Mouse (Mus musculus): ENCODE measurements at regions not wholly inside any gene's neighbourhood (a gene's known extent, or its start where the extent isn't known, plus 50 kb on each side); places are given as distances from the start of the nearest gene placed in this dataset.

DNA sequence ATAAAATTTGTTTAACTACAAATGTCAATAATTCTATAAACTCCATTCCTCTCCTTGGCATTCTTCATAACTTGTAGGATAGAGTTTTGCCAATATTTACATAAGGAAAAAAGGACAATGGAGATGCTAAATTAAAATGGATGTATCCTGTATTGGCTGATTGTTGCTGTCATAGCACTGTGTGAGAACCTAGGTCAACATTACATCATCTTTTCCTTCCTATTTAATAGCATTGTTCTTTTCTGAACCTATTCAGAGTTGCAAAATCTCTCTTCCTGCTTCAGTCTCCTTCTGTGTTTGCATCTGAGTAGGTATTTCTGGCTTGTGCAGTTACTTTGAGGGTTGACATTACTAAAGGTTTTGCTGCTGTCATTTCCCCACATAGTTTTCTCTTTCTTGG, 228.6 kb upstream of the Gk2 start:
- no peaks in the 10 kb centered on the region; the same call in 1 of the 2 replicates for H3K9me3 ChIP-seq (ENCODE audit: control insufficient read depth, low read length)
- no peak for ATAC-seq
- no peak overlapping the region for H3K27ac ChIP-seq (ENCODE audit: low read length)
- H3K4me3 ChIP-seq (replicated peaks; ENCODE audit: low read length): no peak overlapping the region
- H3K27me3 ChIP-seq (replicated peaks; ENCODE audit: control insufficient read depth, insufficient read depth, low read length): no peaks in the 10 kb centered on the region
- no peak overlapping the region for H3K4me2 ChIP-seq (ENCODE audit: low read length)
- no peaks in the 10 kb centered on the region for H3K4me1 ChIP-seq (replicated peaks; ENCODE audit: control insufficient read depth, insufficient read depth, low read length)
- no peak overlapping the region for H3K9ac ChIP-seq (replicated peaks; ENCODE audit: low read depth, low read length)
- H3K36me3 ChIP-seq (ENCODE audit: control insufficient read depth, insufficient read depth): no peaks in the 10 kb centered on the region

GRCm38 (mm10) chr5:97684592-97685258, 227.9 kb upstream of the Gk2 start:
- H3K36me3 ChIP-seq (ENCODE audit: control insufficient read depth, insufficient read depth): no peaks in the 10 kb centered on the region
- 81% methylated on average over 4 of the region's 4 CpGs for WGBS
- H3K27me3 ChIP-seq (replicated peaks; ENCODE audit: control insufficient read depth, insufficient read depth, low read length): no peaks in the 10 kb centered on the region

GRCm38 (mm10) chr5:97669726-97670125, 212.9 kb upstream of the Gk2 start:
- H3K4me1 ChIP-seq (replicated peaks; ENCODE audit: control insufficient read depth, insufficient read depth, low read length): no peaks in the 10 kb centered on the region
- H3K27me3 ChIP-seq (replicated peaks; ENCODE audit: control insufficient read depth, insufficient read depth, low read length): no peaks in the 10 kb centered on the region
- no peak overlapping the region for H3K4me2 ChIP-seq (ENCODE audit: low read length)
- no peaks in the 10 kb centered on the region for H3K36me3 ChIP-seq (ENCODE audit: control insufficient read depth, insufficient read depth)
- no peaks in the 10 kb centered on the region for H3K9me3 ChIP-seq (ENCODE audit: control insufficient read depth, low read length)
- H3K9ac ChIP-seq (replicated peaks; ENCODE audit: low read depth, low read length): no peak overlapping the region
- WGBS: 37% methylated on average over 3 of the region's 3 CpGs
- no peak overlapping the region for H3K27ac ChIP-seq (ENCODE audit: low read length)
- no peak overlapping the region for H3K4me3 ChIP-seq (replicated peaks; ENCODE audit: low read length)
- ATAC-seq: peak; percentile 54

More at GRCm38 (mm10) chr5:97684592-97685258, 227.9 kb upstream of the Gk2 start:
- Histone ChIP-seq H3K4me2 (ENCODE audit: low read length) (no peak overlapping the region), H3K9me3 (ENCODE audit: control insufficient read depth, low read length) (no peaks in the 10 kb centered on the region), H3K27ac (ENCODE audit: low read length) (no peak overlapping the region), H3K4me3 (replicated peaks; ENCODE audit: low read length) (no peak overlapping the region), H3K9ac (replicated peaks; ENCODE audit: low read depth, low read length) (no peak overlapping the region), H3K4me1 (replicated peaks; ENCODE audit: control insufficient read depth, insufficient read depth, low read length) (no peaks in the 10 kb centered on the region)
- no peak for ATAC-seq

DNA sequence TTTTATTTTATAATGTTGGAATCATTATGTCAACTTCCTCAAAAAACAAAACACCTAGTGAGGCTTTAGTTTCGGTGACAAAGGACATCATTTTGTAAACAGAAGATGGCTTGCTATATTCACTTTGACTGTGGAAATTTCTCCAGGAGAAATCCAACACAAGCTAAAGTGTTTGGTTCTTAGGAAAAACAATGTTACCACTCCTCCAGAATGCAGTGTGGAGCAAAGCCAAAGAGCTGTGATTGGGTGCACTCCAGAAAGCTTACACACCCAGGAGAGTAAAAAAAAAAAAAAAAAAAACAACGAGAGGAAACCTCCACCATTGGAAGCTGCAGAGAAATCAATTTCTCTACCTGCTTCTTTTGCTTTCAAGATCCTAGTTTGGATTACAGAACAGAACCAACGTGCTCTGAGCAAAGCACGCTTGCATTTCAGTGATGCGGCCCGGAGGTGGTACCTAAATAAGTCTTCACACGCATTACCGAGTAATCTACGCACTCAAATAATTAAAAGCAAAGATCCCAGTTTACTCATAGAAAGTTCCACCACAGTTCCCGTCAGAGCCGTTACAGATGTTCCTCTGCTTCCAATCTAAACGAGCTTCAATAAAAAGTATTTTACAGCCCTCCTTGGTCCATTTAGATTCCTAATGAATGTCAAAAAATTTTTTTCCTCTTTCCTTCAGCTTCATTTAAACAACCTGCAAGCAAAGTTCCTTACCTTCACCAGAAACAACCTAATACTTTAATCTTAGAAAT, 199.5 kb upstream of the Gk2 start:
- ATAC-seq: no peak
- no peaks in the 10 kb centered on the region for H3K36me3 ChIP-seq (ENCODE audit: control insufficient read depth, insufficient read depth)
- 76% methylated on average over 12 of the region's 12 CpGs for WGBS
- H3K27ac ChIP-seq (ENCODE audit: low read length): no peak overlapping the region
- no peak overlapping the region for H3K4me2 ChIP-seq (ENCODE audit: low read length)
- H3K4me3 ChIP-seq (replicated peaks; ENCODE audit: low read length): no peak overlapping the region
- H3K27me3 ChIP-seq (replicated peaks; ENCODE audit: control insufficient read depth, insufficient read depth, low read length): no peaks in the 10 kb centered on the region
- H3K4me1 ChIP-seq (replicated peaks; ENCODE audit: control insufficient read depth, insufficient read depth, low read length): peaks cover 11% of the 10 kb centered on the region
- H3K9me3 ChIP-seq (ENCODE audit: control insufficient read depth, low read length): no peaks in the 10 kb centered on the region
- H3K9ac ChIP-seq (replicated peaks; ENCODE audit: low read depth, low read length): no peak overlapping the region

GRCm38 (mm10) chr5:97655266-97655665, 198.4 kb upstream of the Gk2 start:
- 45% methylated on average over 6 of the region's 6 CpGs for WGBS
- H3K36me3 ChIP-seq (ENCODE audit: control insufficient read depth, insufficient read depth): no peaks in the 10 kb centered on the region

DNA sequence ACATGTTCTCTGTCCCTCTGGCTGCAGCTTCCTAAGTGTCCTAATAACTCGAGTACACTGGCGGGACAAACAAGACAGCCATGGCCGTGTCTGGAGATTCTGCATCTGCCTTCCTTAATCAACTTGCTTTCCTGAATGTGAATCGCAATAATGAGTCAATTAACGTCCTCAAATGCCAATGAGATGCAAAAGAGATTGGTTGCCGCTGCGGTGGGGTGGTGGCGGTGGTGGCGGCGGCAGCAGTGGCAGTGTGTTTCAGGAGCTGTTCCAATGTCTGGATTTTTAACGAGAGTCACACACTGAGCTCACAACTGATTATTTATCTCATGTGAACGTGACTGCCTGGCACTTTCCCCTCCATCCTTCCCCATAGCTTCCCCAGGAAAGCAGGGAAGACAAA, 197.6 kb upstream of the Gk2 start:
- H3K4me2 ChIP-seq (ENCODE audit: low read length): peak overlapping the region; percentile 37
- no peaks in the 10 kb centered on the region for H3K36me3 ChIP-seq (ENCODE audit: control insufficient read depth, insufficient read depth)
- H3K9me3 ChIP-seq (ENCODE audit: control insufficient read depth, low read length): no peaks in the 10 kb centered on the region
- ATAC-seq: peak; percentile 96
- peak overlapping the region; percentile 75 for H3K27ac ChIP-seq (ENCODE audit: low read length)
- H3K4me1 ChIP-seq (replicated peaks; ENCODE audit: control insufficient read depth, insufficient read depth, low read length): peaks cover 11% of the 10 kb centered on the region
- no peak overlapping the region for H3K9ac ChIP-seq (replicated peaks; ENCODE audit: low read depth, low read length)
- H3K4me3 ChIP-seq (replicated peaks; ENCODE audit: low read length): no peak overlapping the region; the same call in 1 of the 2 replicates
- H3K27me3 ChIP-seq (replicated peaks; ENCODE audit: control insufficient read depth, insufficient read depth, low read length): no peaks in the 10 kb centered on the region
- 10% methylated on average over 12 of the region's 12 CpGs for WGBS

More at GRCm38 (mm10) chr5:97655266-97655665, 198.4 kb upstream of the Gk2 start:
- Histone ChIP-seq H3K9me3 (ENCODE audit: control insufficient read depth, low read length) (no peaks in the 10 kb centered on the region), H3K4me2 (ENCODE audit: low read length) (no peak overlapping the region), H3K4me1 (replicated peaks; ENCODE audit: control insufficient read depth, insufficient read depth, low read length) (peaks cover 11% of the 10 kb centered on the region), H3K27ac (ENCODE audit: low read length) (peak overlapping the region; percentile 75), H3K9ac (replicated peaks; ENCODE audit: low read depth, low read length) (no peak overlapping the region), H3K27me3 (replicated peaks; ENCODE audit: control insufficient read depth, insufficient read depth, low read length) (no peaks in the 10 kb centered on the region), H3K4me3 (replicated peaks; ENCODE audit: low read length) (no peak overlapping the region)
- no peak for ATAC-seq

DNA sequence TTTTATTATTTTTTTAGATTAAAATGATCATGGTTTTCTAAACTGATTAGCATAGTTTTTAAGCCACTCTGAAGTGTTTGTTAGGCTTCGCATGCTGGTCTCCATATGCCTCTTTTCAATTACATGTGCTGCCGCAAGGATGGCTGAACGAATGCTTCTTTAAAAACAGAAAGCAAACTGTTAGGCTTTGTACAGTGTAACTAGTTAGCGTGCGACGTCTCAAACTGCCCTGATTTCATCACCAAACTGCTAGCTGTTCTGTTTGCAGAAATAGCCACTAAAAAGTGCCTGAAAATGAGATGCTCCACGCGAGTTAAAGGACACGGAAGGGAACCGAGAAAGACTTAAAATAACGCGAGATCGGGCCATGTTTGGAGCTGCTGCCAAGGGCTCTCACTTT, 185.4 kb upstream of the Gk2 start:
- no peaks in the 10 kb centered on the region for H3K27me3 ChIP-seq (replicated peaks; ENCODE audit: control insufficient read depth, insufficient read depth, low read length)
- H3K9me3 ChIP-seq (ENCODE audit: control insufficient read depth, low read length): no peaks in the 10 kb centered on the region
- peaks cover 21% of the 10 kb centered on the region for H3K4me1 ChIP-seq (replicated peaks; ENCODE audit: control insufficient read depth, insufficient read depth, low read length)
- no peaks in the 10 kb centered on the region for H3K36me3 ChIP-seq (ENCODE audit: control insufficient read depth, insufficient read depth)
- peak overlapping the region; percentile 60 for H3K27ac ChIP-seq (ENCODE audit: low read length)
- peak; percentile 88 for ATAC-seq
- peak overlapping the region; percentile 27; the same call in 1 of the 2 replicates for H3K4me2 ChIP-seq (ENCODE audit: low read length)
- WGBS: 40% methylated on average over 13 of the region's 13 CpGs
- no peak overlapping the region; the same call in 1 of the 2 replicates for H3K4me3 ChIP-seq (replicated peaks; ENCODE audit: low read length)
- no peak overlapping the region for H3K9ac ChIP-seq (replicated peaks; ENCODE audit: low read depth, low read length)

DNA sequence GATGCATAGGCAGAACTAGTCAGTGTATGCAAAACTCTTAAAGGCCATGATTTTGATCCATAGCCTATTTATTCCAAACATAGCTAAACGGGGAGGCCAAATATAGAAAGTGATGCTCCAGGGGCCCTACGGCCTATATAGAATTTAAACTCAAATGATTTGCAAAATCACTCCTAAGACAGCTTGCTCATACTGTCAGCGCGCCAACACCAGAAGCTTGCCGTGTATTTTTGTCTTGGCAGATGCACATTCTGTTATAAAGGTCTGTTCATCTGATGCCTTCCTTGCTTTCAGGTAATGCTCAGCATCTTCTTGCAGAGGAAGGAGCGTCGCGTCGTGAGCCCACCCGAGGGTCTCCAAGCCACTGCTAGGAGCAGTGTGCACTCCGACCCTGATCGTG, 184.8 kb upstream of the Gk2 start:
- 68% methylated on average over 12 of the region's 12 CpGs for WGBS
- H3K4me2 ChIP-seq (ENCODE audit: low read length): peak overlapping the region; percentile 38
- peak; percentile 77 for ATAC-seq

DNA sequence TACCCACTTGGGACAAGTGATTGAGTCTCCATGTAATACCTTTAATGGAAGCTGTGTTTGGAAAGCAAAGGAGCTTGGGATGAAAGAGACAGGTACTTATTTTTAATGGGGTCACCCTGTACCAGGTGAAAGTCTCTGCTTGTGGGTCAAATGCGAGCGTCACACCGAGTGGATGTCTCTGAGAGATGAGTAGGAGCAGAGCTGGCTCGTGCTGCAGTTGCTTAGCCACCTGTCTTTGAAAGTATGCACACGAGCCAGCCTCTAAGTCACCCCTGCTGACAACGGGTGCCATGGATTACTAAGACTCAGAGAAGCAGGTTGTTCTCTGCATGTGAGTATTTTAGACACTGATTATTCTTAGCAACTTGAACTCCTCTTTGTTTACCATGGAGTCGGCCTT, 179.5 kb upstream of the Gk2 start:
- Histone ChIP-seq H3K4me1 (replicated peaks; ENCODE audit: control insufficient read depth, insufficient read depth, low read length) (peaks cover 5% of the 10 kb centered on the region), H3K4me3 (replicated peaks; ENCODE audit: low read length) (no peak overlapping the region)
- ATAC-seq: no peak

More for the DNA sequence above, 184.8 kb upstream of the Gk2 start:
- H3K36me3 ChIP-seq (ENCODE audit: control insufficient read depth, insufficient read depth): no peaks in the 10 kb centered on the region
- no peaks in the 10 kb centered on the region for H3K27me3 ChIP-seq (replicated peaks; ENCODE audit: control insufficient read depth, insufficient read depth, low read length)
- no peak overlapping the region for H3K4me3 ChIP-seq (replicated peaks; ENCODE audit: low read length)
- no peaks in the 10 kb centered on the region for H3K9me3 ChIP-seq (ENCODE audit: control insufficient read depth, low read length)
- peak overlapping the region; percentile 85 for H3K27ac ChIP-seq (ENCODE audit: low read length)
- peaks cover 21% of the 10 kb centered on the region for H3K4me1 ChIP-seq (replicated peaks; ENCODE audit: control insufficient read depth, insufficient read depth, low read length)
- H3K9ac ChIP-seq (replicated peaks; ENCODE audit: low read depth, low read length): no peak overlapping the region

More for the DNA sequence above, 179.5 kb upstream of the Gk2 start:
- no peaks in the 10 kb centered on the region for H3K27me3 ChIP-seq (replicated peaks; ENCODE audit: control insufficient read depth, insufficient read depth, low read length)
- no peaks in the 10 kb centered on the region for H3K9me3 ChIP-seq (ENCODE audit: control insufficient read depth, low read length)
- H3K36me3 ChIP-seq (ENCODE audit: control insufficient read depth, insufficient read depth): no peaks in the 10 kb centered on the region
- no peak overlapping the region for H3K27ac ChIP-seq (ENCODE audit: low read length)
- no peak overlapping the region for H3K9ac ChIP-seq (replicated peaks; ENCODE audit: low read depth, low read length)
- WGBS: 67% methylated on average over 7 of the region's 7 CpGs
- no peak overlapping the region for H3K4me2 ChIP-seq (ENCODE audit: low read length)

All from forebrain, embryonic 16.5 days (tissue).